Mouse (Mus musculus) kidney, embryonic 15.5 days (tissue): ENCODE measurements around the gene Capzb. TPM values are rescaled to one million over a fixed set of nuclear protein-coding genes. Genes with fewer than 3 reads are reported as not detected.

Experiments
- ATAC-seq: fragments of 200-750 bp; cut with Nextera tagmentation; replicated peaks from 2 replicates; pipeline ENCODE4 v1.8.0; 2017; ENCODE audit warnings: moderate TSS enrichment; ENCODE audit not compliant: low FRiP score
- H3K27ac ChIP-seq: fragments of 300-500 bp; sonication (generic); 2 replicates; pipeline ENCODE4 v1.5.1; 2015; ENCODE audit warnings: mild to moderate bottlenecking, inconsistent platforms
- H3K27me3 ChIP-seq: fragments of 300-500 bp; sonication (generic); 2 replicates; pipeline ENCODE4 v1.6.1; 2015; ENCODE audit warnings: inconsistent platforms
- H3K36me3 ChIP-seq: fragments of 300-500 bp; sonication (generic); 2 replicates; pipeline ENCODE4 v1.6.1; 2015; ENCODE audit warnings: inconsistent platforms
- H3K4me1 ChIP-seq: fragments of 300-500 bp; sonication (generic); 2 replicates; pipeline ENCODE4 v1.6.1; 2015; ENCODE audit warnings: inconsistent platforms
- H3K4me2 ChIP-seq: fragments of 300-500 bp; sonication (generic); 2 replicates; pipeline ENCODE4 v1.6.1; 2015; ENCODE audit warnings: moderate library complexity, mild to moderate bottlenecking, inconsistent platforms
- H3K4me3 ChIP-seq: fragments of 300-500 bp; sonication (generic); replicated peaks from 2 replicates; pipeline ENCODE4 v1.5.1; 2015; ENCODE audit warnings: mild to moderate bottlenecking, inconsistent platforms
- H3K9ac ChIP-seq: fragments of 300-500 bp; sonication (generic); 2 replicates; pipeline ENCODE4 v1.6.1; 2015; ENCODE audit warnings: mild to moderate bottlenecking, inconsistent platforms
- H3K9me3 ChIP-seq: fragments of 300-500 bp; sonication (generic); replicated peaks from 2 replicates; pipeline ENCODE4 v1.6.1; 2016; ENCODE audit warnings: inconsistent platforms
- WGBS: fragments of 180-500 bp; shearing (Covaris S2); methylation state at CpG from one replicate; pipeline ENCODE4 v1.1.7; 2015; ENCODE audit warnings: mixed read lengths; 5-methylcytosine and 5-hydroxymethylcytosine counted together
- polyA plus RNA-seq: library from polyadenylated mRNA; unstranded; fragments of >200 nt; fragmentation: Nextera tagmentation; extraction: Ambion mirVana; gene quantifications from 2 replicates; pipeline ENCODE4 v1.2.1, GENCODE M21; 2015

The Capzb gene
- polyA plus RNA-seq, 1 experiment from 2014 or later, result 395 TPM

GRCm38 (mm10) chr4:139218539-139218938, 25.8 kb downstream of the Capzb start:
- WGBS, result 86% methylated on average over 3 of the region's 3 CpGs
- H3K9ac ChIP-seq, result no peak overlapping the region

GRCm38 (mm10) chr4:139219656-139220055, 27.0 kb downstream of the Capzb start:
- H3K4me2 ChIP-seq, result no peak overlapping the region

More at GRCm38 (mm10) chr4:139218539-139218938, 25.8 kb downstream of the Capzb start:
- Histone ChIP-seq H3K4me3 (no peak overlapping the region), H3K4me1 (peaks cover 32% of the 10 kb centered on the region), H3K27ac (no peak overlapping the region), H3K9me3 (no peaks in the 10 kb centered on the region), H3K36me3 (peaks cover 8% of the 10 kb centered on the region), H3K27me3 (no peaks in the 10 kb centered on the region), H3K4me2 (no peak overlapping the region)
- ATAC-seq, result no peak

GRCm38 (mm10) chr4:139220978-139221377, 28.3 kb downstream of the Capzb start:
- Histone ChIP-seq H3K9ac (no peak overlapping the region), H3K36me3 (peaks cover 9% of the 10 kb centered on the region), H3K4me1 (peaks cover 22% of the 10 kb centered on the region), H3K27me3 (no peaks in the 10 kb centered on the region), H3K4me2 (no peak overlapping the region), H3K27ac (no peak overlapping the region), H3K9me3 (no peaks in the 10 kb centered on the region), H3K4me3 (no peak overlapping the region)
- 93% methylated on average over 4 of the region's 4 CpGs for WGBS
- ATAC-seq, result no peak

More at GRCm38 (mm10) chr4:139219656-139220055, 27.0 kb downstream of the Capzb start:
- Histone ChIP-seq H3K9ac (no peak overlapping the region), H3K27me3 (no peaks in the 10 kb centered on the region), H3K36me3 (peaks cover 8% of the 10 kb centered on the region), H3K4me1 (peaks cover 22% of the 10 kb centered on the region), H3K9me3 (no peaks in the 10 kb centered on the region), H3K27ac (no peak overlapping the region), H3K4me3 (no peak overlapping the region)
- 85% methylated on average over 4 of the region's 4 CpGs for WGBS
- ATAC-seq, result no peak

GRCm38 (mm10) chr4:139221837-139222236, 29.1 kb downstream of the Capzb start:
- peaks cover 23% of the 10 kb centered on the region for H3K4me1 ChIP-seq
- WGBS, result 85% methylated on average over 4 of the region's 4 CpGs
- no peak overlapping the region for H3K9ac ChIP-seq
- no peaks in the 10 kb centered on the region for H3K27me3 ChIP-seq
- H3K27ac ChIP-seq, result no peak overlapping the region
- no peak overlapping the region for H3K4me2 ChIP-seq
- no peak for ATAC-seq
- H3K9me3 ChIP-seq, result no peaks in the 10 kb centered on the region
- no peak overlapping the region for H3K4me3 ChIP-seq
- H3K36me3 ChIP-seq, result peaks cover 17% of the 10 kb centered on the region

GRCm38 (mm10) chr4:139225115-139225514, 32.4 kb downstream of the Capzb start:
- Histone ChIP-seq H3K4me2 (no peak overlapping the region), H3K27ac (0 out of 2 replicates have a peak overlapping the region, but pooled peaks have one; percentile 10), H3K9ac (no peak overlapping the region), H3K4me1 (peaks cover 45% of the 10 kb centered on the region), H3K9me3 (no peaks in the 10 kb centered on the region), H3K27me3 (no peaks in the 10 kb centered on the region), H3K4me3 (no peak overlapping the region), H3K36me3 (peaks cover 13% of the 10 kb centered on the region)
- WGBS, result 60% methylated on average over 5 of the region's 5 CpGs
- no peak for ATAC-seq

- Histone ChIP-seq H3K27me3 (no peaks in the 10 kb centered on the region), H3K27ac (0 out of 2 replicates have a peak overlapping the region, but pooled peaks have one; percentile 62), H3K36me3 (peaks cover 13% of the 10 kb centered on the region), H3K4me1 (peaks cover 54% of the 10 kb centered on the region), H3K9me3 (no peaks in the 10 kb centered on the region), H3K4me3 (no peak overlapping the region), H3K9ac (no peak overlapping the region), H3K4me2 (no peak overlapping the region)
- no peak for ATAC-seq
- WGBS, result 70% methylated on average over 4 of the region's 4 CpGs
Measured at GRCm38 (mm10) chr4:139225944-139226343, 33.2 kb downstream of the Capzb start.

- no peaks in the 10 kb centered on the region for H3K9me3 ChIP-seq
- peak overlapping the region; percentile 62 for H3K27ac ChIP-seq
- peaks cover 13% of the 10 kb centered on the region for H3K36me3 ChIP-seq
- H3K9ac ChIP-seq, result no peak overlapping the region
- H3K4me2 ChIP-seq, result no peak overlapping the region
- H3K27me3 ChIP-seq, result no peaks in the 10 kb centered on the region
- peaks cover 60% of the 10 kb centered on the region for H3K4me1 ChIP-seq
- H3K4me3 ChIP-seq, result no peak overlapping the region
- WGBS, result 36% methylated on average over 13 of the region's 13 CpGs
- ATAC-seq, result no peak
Measured at GRCm38 (mm10) chr4:139226504-139227216, 34.0 kb downstream of the Capzb start.

- Histone ChIP-seq H3K9me3 (no peaks in the 10 kb centered on the region), H3K27ac (peak overlapping the region; percentile 9; the same call in 1 of the 2 replicates), H3K4me2 (no peak overlapping the region), H3K4me1 (peaks cover 71% of the 10 kb centered on the region), H3K9ac (no peak overlapping the region), H3K4me3 (no peak overlapping the region), H3K27me3 (no peaks in the 10 kb centered on the region), H3K36me3 (peaks cover 13% of the 10 kb centered on the region)
- ATAC-seq, result no peak
- 74% methylated on average over 7 of the region's 7 CpGs for WGBS
Measured at GRCm38 (mm10) chr4:139227923-139228322, 35.2 kb downstream of the Capzb start.

- no peak for ATAC-seq
- H3K4me1 ChIP-seq, result peaks cover 74% of the 10 kb centered on the region
- no peak overlapping the region for H3K27ac ChIP-seq
- H3K4me3 ChIP-seq, result no peak overlapping the region
- WGBS, result 90% methylated on average over 5 of the region's 5 CpGs
- no peak overlapping the region for H3K4me2 ChIP-seq
- H3K36me3 ChIP-seq, result peaks cover 20% of the 10 kb centered on the region
- H3K9ac ChIP-seq, result no peak overlapping the region
- no peaks in the 10 kb centered on the region for H3K27me3 ChIP-seq
- H3K9me3 ChIP-seq, result no peaks in the 10 kb centered on the region
Measured at GRCm38 (mm10) chr4:139229271-139229670, 36.6 kb downstream of the Capzb start.

- H3K27me3 ChIP-seq, result no peaks in the 10 kb centered on the region
- H3K9me3 ChIP-seq, result no peaks in the 10 kb centered on the region
- H3K36me3 ChIP-seq, result peaks cover 20% of the 10 kb centered on the region
- no peak overlapping the region for H3K4me2 ChIP-seq
- H3K9ac ChIP-seq, result no peak overlapping the region
- no peak for ATAC-seq
- H3K4me3 ChIP-seq, result no peak overlapping the region
- 58% methylated on average over 11 of the region's 11 CpGs for WGBS
- peak overlapping the region; percentile 57; the same call in 1 of the 2 replicates for H3K27ac ChIP-seq
- peaks cover 78% of the 10 kb centered on the region for H3K4me1 ChIP-seq
Measured at GRCm38 (mm10) chr4:139230376-139231120, 37.8 kb downstream of the Capzb start.

GRCm38 (mm10) chr4:139231163-139231562, 38.5 kb downstream of the Capzb start:
- H3K4me2 ChIP-seq, result no peak overlapping the region
- 78% methylated on average over 8 of the region's 8 CpGs for WGBS
- peaks cover 77% of the 10 kb centered on the region for H3K4me1 ChIP-seq
- no peak for ATAC-seq
- H3K4me3 ChIP-seq, result no peak overlapping the region
- H3K36me3 ChIP-seq, result peaks cover 19% of the 10 kb centered on the region
- H3K27ac ChIP-seq, result peak overlapping the region; percentile 57; the same call in 1 of the 2 replicates
- no peak overlapping the region for H3K9ac ChIP-seq
- H3K27me3 ChIP-seq, result no peaks in the 10 kb centered on the region
- no peaks in the 10 kb centered on the region for H3K9me3 ChIP-seq

- 59% methylated on average over 6 of the region's 6 CpGs for WGBS
- Histone ChIP-seq H3K27me3 (no peaks in the 10 kb centered on the region), H3K9ac (no peak overlapping the region), H3K4me2 (no peak overlapping the region), H3K9me3 (no peaks in the 10 kb centered on the region), H3K27ac (0 out of 2 replicates have a peak overlapping the region, but pooled peaks have one; percentile 38), H3K36me3 (peaks cover 12% of the 10 kb centered on the region; the same call in 1 of the 2 replicates), H3K4me3 (no peak overlapping the region), H3K4me1 (peaks cover 65% of the 10 kb centered on the region)
- ATAC-seq, result no peak
Measured at GRCm38 (mm10) chr4:139232479-139233145, 39.9 kb downstream of the Capzb start.
